Mouse (Mus musculus) MEL-GATA-1-ER (cell line): ENCODE data around the gene Cdc25b.

ENCODE experiments used
- DNase-seq: peaks from one replicate; pipeline ENCODE4 v3.0.0-alpha.2; 2012; ENCODE audit warnings: low read depth; ENCODE audit errors: extremely low read depth

Cdc25b gene

GRCm38 (mm10) chr2:131186771-131187601, at the start of gene Cdc25b, which contains the start of gene Spef1:
TSS of gene Cdc25b (plus strand) at chr2:131186949.
TSS of gene Spef1 (minus strand) at chr2:131187282.
- peak; percentile 79 for DNase-seq

GRCm38 (mm10) chr2:131138296-131138695, 48.5 kb upstream of the Cdc25b start:
- DNase-seq = no peak

GRCm38 (mm10) chr2:131138760-131139159, 48.0 kb upstream of the Cdc25b start:
- DNase-seq = no peak

GRCm38 (mm10) chr2:131139287-131139686, 47.5 kb upstream of the Cdc25b start:
- DNase-seq = no peak

- DNase-seq = no peak
Observed at GRCm38 (mm10) chr2:131139886-131140532, 46.7 kb upstream of the Cdc25b start.

GRCm38 (mm10) chr2:131140533-131140905, 46.2 kb upstream of the Cdc25b start:
- no peak for DNase-seq

GRCm38 (mm10) chr2:131141336-131141986, 45.3 kb upstream of the Cdc25b start:
- no peak for DNase-seq

- peak; percentile 73 for DNase-seq
Observed at GRCm38 (mm10) chr2:131142592-131142991, 44.2 kb upstream of the Cdc25b start.

- no peak for DNase-seq
Observed at GRCm38 (mm10) chr2:131143007-131143780, 43.6 kb upstream of the Cdc25b start.

GRCm38 (mm10) chr2:131145121-131145520, 41.6 kb upstream of the Cdc25b start:
- no peak for DNase-seq

GRCm38 (mm10) chr2:131145536-131145935, 41.2 kb upstream of the Cdc25b start:
- no peak for DNase-seq

GRCm38 (mm10) chr2:131146193-131147042, 40.3 kb upstream of the Cdc25b start:
- DNase-seq = no peak

GRCm38 (mm10) chr2:131147043-131147365, 39.7 kb upstream of the Cdc25b start:
- DNase-seq = no peak

GRCm38 (mm10) chr2:131148353-131149253, 38.1 kb upstream of the Cdc25b start:
- DNase-seq = no peak

GRCm38 (mm10) chr2:131149254-131149578, 37.5 kb upstream of the Cdc25b start:
- no peak for DNase-seq

GRCm38 (mm10) chr2:131152166-131152730, 34.5 kb upstream of the Cdc25b start:
- DNase-seq = no peak

- no peak for DNase-seq
Observed at GRCm38 (mm10) chr2:131154036-131154435, 32.7 kb upstream of the Cdc25b start.

- DNase-seq = no peak
Observed at GRCm38 (mm10) chr2:131156987-131157386, 29.8 kb upstream of the Cdc25b start.

GRCm38 (mm10) chr2:131159491-131159910, 27.2 kb upstream of the Cdc25b start:
- no peak for DNase-seq
